Mouse (Mus musculus) myocyte (in vitro differentiated cells): ENCODE results near the gene Agmo.

Experiments used
- E2F4 ChIP-seq: IDR thresholded peaks from one replicate; pipeline ENCODE4 v1.6.1; 2011; ENCODE audit warnings: mild to moderate bottlenecking, control low read depth, moderate library complexity; ENCODE audit not compliant: insufficient read depth
- MAX ChIP-seq: IDR thresholded peaks from one replicate; pipeline ENCODE4 v1.6.1; 2011; ENCODE audit warnings: low read depth, mild to moderate bottlenecking, control low read depth
- POLR2A ChIP-seq: IDR thresholded peaks from one replicate; pipeline ENCODE4 v1.6.1; 2011; ENCODE audit warnings: low read depth, mild to moderate bottlenecking, control low read depth, moderate library complexity; ENCODE audit not compliant: insufficient read length
- REST ChIP-seq: IDR thresholded peaks from one replicate; pipeline ENCODE4 v1.6.1; 2011; ENCODE audit warnings: mild to moderate bottlenecking, control low read depth, moderate library complexity; ENCODE audit not compliant: insufficient read depth, insufficient read length
- SRF ChIP-seq: IDR thresholded peaks from one replicate; pipeline ENCODE4 v1.6.1; 2011; ENCODE audit warnings: low read depth; ENCODE audit not compliant: control insufficient read depth, insufficient read length
- USF1 ChIP-seq: IDR thresholded peaks from one replicate; pipeline ENCODE4 v1.6.1; 2011; ENCODE audit warnings: low read depth, mild to moderate bottlenecking, control low read depth, moderate library complexity

DNA sequence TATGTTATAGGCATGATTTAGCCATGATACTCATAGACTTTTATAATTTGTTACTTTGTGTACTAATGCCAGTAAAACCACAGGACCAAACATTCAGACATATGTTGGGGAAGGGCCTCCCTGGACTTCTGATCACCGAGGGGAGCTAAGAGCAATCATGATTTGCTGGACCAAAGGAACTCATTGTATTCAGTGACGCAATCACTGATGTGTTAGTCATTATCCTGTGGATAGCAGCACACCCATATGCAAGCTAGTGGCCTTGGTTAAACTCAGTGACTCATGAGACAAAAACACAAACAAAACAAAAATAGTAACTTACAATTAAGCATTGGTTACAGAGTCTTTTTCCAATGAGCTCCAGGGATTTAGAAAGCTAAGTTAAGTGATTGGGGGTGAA lies 373.3 kb downstream of the Agmo start:
- no peak for TF ChIP-seq SRF
- no peak for TF ChIP-seq REST
- no peak for TF ChIP-seq POLR2A
- TF ChIP-seq USF1: no peak
- TF ChIP-seq E2F4: no peak
- TF ChIP-seq MAX: no peak
